Mouse (Mus musculus) B cell, adult 62 days (primary cell): ENCODE data around the gene Fam173a. TPM values are rescaled to one million over a fixed set of nuclear protein-coding genes. Genes with fewer than 3 reads are reported as not detected.

Experiments
- total RNA-seq: library from RNA; stranded (reverse); gene quantifications from 4 replicates; pipeline ENCODE4 v1.2.4, GENCODE M21; 2023

The Fam173a gene
- 41.7 to 46.0 TPM (median 43.2 TPM) in 4 replicates for total RNA-seq

GRCm38 (mm10) chr17:25792615-25793014 lies at the start of gene Fam173a:
TSS of gene Fam173a (minus strand) at chr17:25792901.

GRCm38 (mm10) chr17:25841117-25841880 lies 48.6 kb upstream of the Fam173a start, which contains the start of gene Gm20683:
TSS of gene Gm20683 (minus strand) at chr17:25841763.

GRCm38 (mm10) chr17:25837076-25837410 lies 44.3 kb upstream of the Fam173a start, which contains the start of gene Rhbdl1:
TSS of gene Rhbdl1 (minus strand) at chr17:25837295.

GRCm38 (mm10) chr17:25833291-25833663 lies 40.6 kb upstream of the Fam173a start, which contains the start of gene Stub1:
TSS of gene Stub1 (minus strand) at chr17:25833404.

GRCm38 (mm10) chr17:25828712-25829557 lies 36.2 kb upstream of the Fam173a start, which contains the start of gene Jmjd8:
TSS of gene Jmjd8 (plus strand) at chr17:25828867.

GRCm38 (mm10) chr17:25823452-25823851 lies 30.8 kb upstream of the Fam173a start, which contains the start of gene Wdr24:
TSS of gene Wdr24 (plus strand) at chr17:25823627.

GRCm38 (mm10) chr17:25808789-25809605 lies 16.3 kb upstream of the Fam173a start, which contains the start of gene Fbxl16:
TSS of gene Fbxl16 (plus strand) at chr17:25809085.

GRCm38 (mm10) chr17:25796951-25797369 lies 4.3 kb upstream of the Fam173a start, which contains the start of gene Metrn:
TSS of gene Metrn (minus strand) at chr17:25797136.

GRCm38 (mm10) chr17:25795609-25796092 lies 3.0 kb upstream of the Fam173a start, which contains the start of gene AC134908.4:
TSS of gene AC134908.4 (minus strand) at chr17:25795659.

GRCm38 (mm10) chr17:25786280-25786679 lies 6.4 kb downstream of the Fam173a start, which contains the start of gene Ccdc78:
TSS of gene Ccdc78 (plus strand) at chr17:25786580.

GRCm38 (mm10) chr17:25785281-25785745 lies 7.4 kb downstream of the Fam173a start, which contains the start of gene Haghl:
TSS of gene Haghl (minus strand) at chr17:25785673.

GRCm38 (mm10) chr17:25773549-25774120 lies 19.1 kb downstream of the Fam173a start, which contains the start of gene Narfl:
TSS of gene Narfl (plus strand) at chr17:25773776.

GRCm38 (mm10) chr17:25754241-25754640 lies 38.5 kb downstream of the Fam173a start, which contains the start of gene Msln:
TSS of gene Msln (minus strand) at chr17:25754378.

Other genes with a start within 250 kb of the Fam173a start
- gene Sox8, start 222.2 kb downstream of the Fam173a start, total RNA-seq, result 0.26 to 0.41 TPM in 2 of 4 replicates, not detected in the others
- 26.8 to 32.9 TPM (median 31.5 TPM) in 4 replicates for gene Lmf1, start 213.8 kb downstream of the Fam173a start, total RNA-seq
- not detected in 4 replicates for gene Gng13, start 75.7 kb downstream of the Fam173a start, total RNA-seq
- gene Chtf18, start 65.5 kb downstream of the Fam173a start, total RNA-seq, result 7.5 to 10.0 TPM (median 8.2 TPM) in 4 replicates
- gene Rpusd1, start 65.2 kb downstream of the Fam173a start, total RNA-seq, result 5.7 to 7.8 TPM (median 6.6 TPM) in 4 replicates
- 0.21 to 0.22 TPM in 2 of 4 replicates, not detected in the others for gene Mslnl, start 56.9 kb downstream of the Fam173a start, total RNA-seq
- 0.83 TPM in 1 of 4 replicates, not detected in the others for gene Msln, start 38.5 kb downstream of the Fam173a start, total RNA-seq
- 33.4 to 44.4 TPM (median 34.9 TPM) in 4 replicates for gene Narfl, start 19.1 kb downstream of the Fam173a start, total RNA-seq
- 19.7 to 25.0 TPM (median 23.7 TPM) in 4 replicates for gene Haghl, start 7.2 kb downstream of the Fam173a start, total RNA-seq
- gene Ccdc78, start 6.3 kb downstream of the Fam173a start, total RNA-seq, result not detected in 4 replicates
- gene AC134908.4, start 2.8 kb upstream of the Fam173a start, total RNA-seq, result 2.5 TPM in 1 of 4 replicates, not detected in the others
- 10.5 to 16.8 TPM (median 13.6 TPM) in 4 replicates for gene Metrn, start 4.2 kb upstream of the Fam173a start, total RNA-seq
- gene Fbxl16, start 16.2 kb upstream of the Fam173a start, total RNA-seq, result not detected in 4 replicates
- gene Wdr24, start 30.7 kb upstream of the Fam173a start, total RNA-seq, result 18.0 to 20.7 TPM (median 18.5 TPM) in 4 replicates
- 23.7 to 30.8 TPM (median 26.6 TPM) in 4 replicates for gene Jmjd8, start 36.0 kb upstream of the Fam173a start, total RNA-seq
- 54.6 to 61.8 TPM (median 59.7 TPM) in 4 replicates for gene Stub1, start 40.5 kb upstream of the Fam173a start, total RNA-seq
- gene Rhbdl1, start 44.4 kb upstream of the Fam173a start, total RNA-seq, result 2.7 to 3.4 TPM (median 2.9 TPM) in 4 replicates
- gene Gm20683, start 48.9 kb upstream of the Fam173a start, total RNA-seq, result 1.3 to 4.6 TPM (median 2.3 TPM) in 4 replicates
- 60.3 to 71.6 TPM (median 67.0 TPM) in 4 replicates for gene Rhot2, start 52.0 kb upstream of the Fam173a start, total RNA-seq
- 31.7 to 38.7 TPM (median 35.9 TPM) in 4 replicates for gene Wdr90, start 68.6 kb upstream of the Fam173a start, total RNA-seq
- 1.4 to 5.1 TPM (median 2.8 TPM) in 4 replicates for gene Mcrip2, start 75.9 kb upstream of the Fam173a start, total RNA-seq
- 19.5 to 27.4 TPM (median 23.1 TPM) in 4 replicates for gene Mettl26, start 82.2 kb upstream of the Fam173a start, total RNA-seq
- 5.2 to 8.4 TPM (median 7.1 TPM) in 4 replicates for gene Wfikkn1, start 88.0 kb upstream of the Fam173a start, total RNA-seq
- 22.5 to 27.0 TPM (median 25.2 TPM) in 4 replicates for gene Rab40c, start 126.8 kb upstream of the Fam173a start, total RNA-seq
- 64.5 to 69.3 TPM (median 67.8 TPM) in 4 replicates for gene Pigq, start 152.0 kb upstream of the Fam173a start, total RNA-seq
- not detected in 4 replicates for gene Nhlrc4, start 152.1 kb upstream of the Fam173a start, total RNA-seq
- gene A930017K11Rik, start 159.7 kb upstream of the Fam173a start, total RNA-seq, result not detected in 4 replicates
- 37.2 to 41.1 TPM (median 38.7 TPM) in 4 replicates for gene Capn15, start 192.9 kb upstream of the Fam173a start, total RNA-seq